Mouse (Mus musculus): ENCODE results near the gene Aarsd1. TPM values are rescaled to one million over a fixed set of nuclear protein-coding genes. Genes with fewer than 3 reads are reported as not detected.
A peak's percentile ranks its signal among the peaks of the same experiment; 100 is the strongest.
"Not testable (repeated sequence)": the region's sequence is repeated elsewhere in the genome, so short reads cannot be mapped to it uniquely, and the experiment has no call there.

Aarsd1 gene
- 83.0 and 91.1 TPM in 2 replicates for polyA plus RNA-seq (2014; fragmentation: Nextera tagmentation; extraction: Ambion mirVana)

GRCm38 (mm10) chr11:101417101-101417855 lies at the start of gene Aarsd1:
Aarsd1 (minus strand) TSS chr11:101417615.
- under 1% methylated on average over 45 of the region's 45 CpGs for WGBS
- H3K9me3 ChIP-seq (ENCODE audit: control insufficient read depth, low read length), result no peaks in the 10 kb centered on the region
- H3K36me3 ChIP-seq (ENCODE audit: control insufficient read depth, insufficient read depth, low read length), result no peaks in the 10 kb centered on the region
- H3K4me1 ChIP-seq (ENCODE audit: control insufficient read depth, insufficient read depth, low read length), result peaks cover 5% of the 10 kb centered on the region
- peak within 1 kb of the TSS; percentile 32; the same call in 1 of the 2 replicates for H3K27ac ChIP-seq (ENCODE audit: low read depth, low read length)
- H3K4me2 ChIP-seq, result peak within 1 kb of the TSS; percentile 85
- peak within 1 kb of the TSS; percentile 87 for H3K4me3 ChIP-seq (ENCODE audit: low read depth, low read length)
- peak; percentile 83 for ATAC-seq (ENCODE audit: low FRiP score)
- H3K9ac ChIP-seq (ENCODE audit: low read length), result peak within 1 kb of the TSS; percentile 93
- DNase-seq (ENCODE audit: low spot score, missing footprints), result peak; percentile 99
- H3K27me3 ChIP-seq (ENCODE audit: control insufficient read depth, insufficient read depth, low read length), result no peaks in the 10 kb centered on the region

- WGBS, result 54% methylated on average over 5 of the region's 5 CpGs
- not testable (repeated sequence) for H3K9me3 ChIP-seq (ENCODE audit: control insufficient read depth, low read length); H3K9ac ChIP-seq (ENCODE audit: low read length); ATAC-seq (ENCODE audit: low FRiP score); H3K36me3 ChIP-seq (ENCODE audit: control insufficient read depth, insufficient read depth, low read length); H3K27me3 ChIP-seq (ENCODE audit: control insufficient read depth, insufficient read depth, low read length); H3K27ac ChIP-seq (ENCODE audit: low read depth, low read length); DNase-seq (ENCODE audit: low spot score, missing footprints)
- H3K4me1 ChIP-seq (ENCODE audit: control insufficient read depth, insufficient read depth, low read length), result peaks cover 59% of the 10 kb centered on the region
- H3K4me3 ChIP-seq (ENCODE audit: low read depth, low read length), result peak overlapping the region; percentile 73
- H3K4me2 ChIP-seq, result peak overlapping the region; percentile 95
Observed at GRCm38 (mm10) chr11:101466552-101466950, 49.1 kb upstream of the Aarsd1 start.

- H3K9me3 ChIP-seq (ENCODE audit: control insufficient read depth, low read length), result no peaks in the 10 kb centered on the region
- peaks cover 2% of the 10 kb centered on the region; the same call in 1 of the 2 replicates for H3K27me3 ChIP-seq (ENCODE audit: control insufficient read depth, insufficient read depth, low read length)
- peak within 1 kb of the TSS; percentile 95 for H3K4me2 ChIP-seq
- H3K27ac ChIP-seq (ENCODE audit: low read depth, low read length), result peak within 1 kb of the TSS; percentile 69
- peak within 1 kb of the TSS; percentile 73 for H3K4me3 ChIP-seq (ENCODE audit: low read depth, low read length)
- peaks cover 59% of the 10 kb centered on the region for H3K4me1 ChIP-seq (ENCODE audit: control insufficient read depth, insufficient read depth, low read length)
- ATAC-seq (ENCODE audit: low FRiP score) (peak; percentile 50), DNase-seq (ENCODE audit: low spot score, missing footprints) (peak; percentile 94)
- H3K36me3 ChIP-seq (ENCODE audit: control insufficient read depth, insufficient read depth, low read length), result no peaks in the 10 kb centered on the region
- H3K9ac ChIP-seq (ENCODE audit: low read length), result peak within 1 kb of the TSS; percentile 75
- WGBS, result 2% methylated on average over 60 of the region's 60 CpGs
Observed at GRCm38 (mm10) chr11:101465869-101466551, 48.6 kb upstream of the Aarsd1 start, which contains the start of gene Vat1. Vat1 (minus strand) TSS chr11:101466230.

- Histone ChIP-seq H3K27me3 (ENCODE audit: control insufficient read depth, insufficient read depth, low read length) (peaks cover 2% of the 10 kb centered on the region; the same call in 1 of the 2 replicates), H3K27ac (ENCODE audit: low read depth, low read length) (peak overlapping the region; percentile 69), H3K9me3 (ENCODE audit: control insufficient read depth, low read length) (no peaks in the 10 kb centered on the region), H3K4me1 (ENCODE audit: control insufficient read depth, insufficient read depth, low read length) (peaks cover 55% of the 10 kb centered on the region), H3K4me3 (ENCODE audit: low read depth, low read length) (peak overlapping the region; percentile 73), H3K36me3 (ENCODE audit: control insufficient read depth, insufficient read depth, low read length) (no peaks in the 10 kb centered on the region; the same call in 1 of the 2 replicates), H3K9ac (ENCODE audit: low read length) (peak overlapping the region; percentile 75), H3K4me2 (peak overlapping the region; percentile 95)
- DNase-seq (ENCODE audit: low spot score, missing footprints), result peak; percentile 94
- peak; percentile 20; the same call in 1 of the 2 replicates for ATAC-seq (ENCODE audit: low FRiP score)
- whole genome bisulfite sequencing, result under 1% methylated on average over 51 of the region's 51 CpGs
Observed at GRCm38 (mm10) chr11:101465101-101465868, 47.9 kb upstream of the Aarsd1 start.

- Histone ChIP-seq H3K27ac (ENCODE audit: low read depth, low read length) (peak within 1 kb of the TSS; percentile 69), H3K36me3 (ENCODE audit: control insufficient read depth, insufficient read depth, low read length) (no peaks in the 10 kb centered on the region; the same call in 1 of the 2 replicates), H3K27me3 (ENCODE audit: control insufficient read depth, insufficient read depth, low read length) (peaks cover 2% of the 10 kb centered on the region; the same call in 1 of the 2 replicates), H3K9me3 (ENCODE audit: control insufficient read depth, low read length) (no peaks in the 10 kb centered on the region), H3K4me1 (ENCODE audit: control insufficient read depth, insufficient read depth, low read length) (peaks cover 50% of the 10 kb centered on the region), H3K9ac (ENCODE audit: low read length) (peak within 1 kb of the TSS; percentile 75), H3K4me3 (ENCODE audit: low read depth, low read length) (peak within 1 kb of the TSS; percentile 73), H3K4me2 (peak within 1 kb of the TSS; percentile 95)
- 14% methylated on average over 12 of the region's 12 CpGs for WGBS
- no peak for DNase-seq (ENCODE audit: low spot score, missing footprints)
- no peak for ATAC-seq (ENCODE audit: low FRiP score)
Observed at GRCm38 (mm10) chr11:101464211-101465100, 47.0 kb upstream of the Aarsd1 start, which contains the start of gene Rnd2. Rnd2 (plus strand) TSS chr11:101464999.

GRCm38 (mm10) chr11:101462583-101463440 lies 45.4 kb upstream of the Aarsd1 start:
- H3K27me3 ChIP-seq (ENCODE audit: control insufficient read depth, insufficient read depth, low read length), result peaks cover 2% of the 10 kb centered on the region; the same call in 1 of the 2 replicates
- H3K4me2 ChIP-seq, result peak overlapping the region; percentile 95
- no peak overlapping the region for H3K4me3 ChIP-seq (ENCODE audit: low read depth, low read length)
- peak; percentile 91 for DNase-seq (ENCODE audit: low spot score, missing footprints)
- H3K27ac ChIP-seq (ENCODE audit: low read depth, low read length), result 0 out of 2 replicates have a peak overlapping the region, but pooled peaks have one; percentile 40
- ATAC-seq (ENCODE audit: low FRiP score), result peak; percentile 80
- peaks cover 42% of the 10 kb centered on the region for H3K4me1 ChIP-seq (ENCODE audit: control insufficient read depth, insufficient read depth, low read length)
- no peaks in the 10 kb centered on the region for H3K9me3 ChIP-seq (ENCODE audit: control insufficient read depth, low read length)
- H3K9ac ChIP-seq (ENCODE audit: low read length), result peak overlapping the region; percentile 16; the same call in 1 of the 2 replicates
- 41% methylated on average over 13 of the region's 13 CpGs for WGBS
- H3K36me3 ChIP-seq (ENCODE audit: control insufficient read depth, insufficient read depth, low read length), result no peaks in the 10 kb centered on the region; the same call in 1 of the 2 replicates

- Histone ChIP-seq H3K4me1 (ENCODE audit: control insufficient read depth, insufficient read depth, low read length) (peaks cover 39% of the 10 kb centered on the region), H3K27ac (ENCODE audit: low read depth, low read length) (no peak overlapping the region), H3K4me3 (ENCODE audit: low read depth, low read length) (no peak overlapping the region), H3K9ac (ENCODE audit: low read length) (no peak overlapping the region), H3K4me2 (no peak overlapping the region), H3K27me3 (ENCODE audit: control insufficient read depth, insufficient read depth, low read length) (peaks cover 2% of the 10 kb centered on the region; the same call in 1 of the 2 replicates), H3K36me3 (ENCODE audit: control insufficient read depth, insufficient read depth, low read length) (no peaks in the 10 kb centered on the region; the same call in none of the 2 replicates), H3K9me3 (ENCODE audit: control insufficient read depth, low read length) (no peaks in the 10 kb centered on the region)
- ATAC-seq (ENCODE audit: low FRiP score) (peak; percentile 47; the same call in 1 of the 2 replicates), DNase-seq (ENCODE audit: low spot score, missing footprints) (no peak)
- 71% methylated on average over 14 of the region's 14 CpGs for WGBS
Observed at GRCm38 (mm10) chr11:101462141-101462540, 44.7 kb upstream of the Aarsd1 start.

Measured in midbrain, embryonic 11.5 days (tissue).